Mouse (Mus musculus): ENCODE measurements around the gene Zc3h10.
"Not testable (repeated sequence)": the region's sequence is repeated elsewhere in the genome, so short reads cannot be mapped to it uniquely, and the experiment has no call there.

Zc3h10 gene

DNA sequence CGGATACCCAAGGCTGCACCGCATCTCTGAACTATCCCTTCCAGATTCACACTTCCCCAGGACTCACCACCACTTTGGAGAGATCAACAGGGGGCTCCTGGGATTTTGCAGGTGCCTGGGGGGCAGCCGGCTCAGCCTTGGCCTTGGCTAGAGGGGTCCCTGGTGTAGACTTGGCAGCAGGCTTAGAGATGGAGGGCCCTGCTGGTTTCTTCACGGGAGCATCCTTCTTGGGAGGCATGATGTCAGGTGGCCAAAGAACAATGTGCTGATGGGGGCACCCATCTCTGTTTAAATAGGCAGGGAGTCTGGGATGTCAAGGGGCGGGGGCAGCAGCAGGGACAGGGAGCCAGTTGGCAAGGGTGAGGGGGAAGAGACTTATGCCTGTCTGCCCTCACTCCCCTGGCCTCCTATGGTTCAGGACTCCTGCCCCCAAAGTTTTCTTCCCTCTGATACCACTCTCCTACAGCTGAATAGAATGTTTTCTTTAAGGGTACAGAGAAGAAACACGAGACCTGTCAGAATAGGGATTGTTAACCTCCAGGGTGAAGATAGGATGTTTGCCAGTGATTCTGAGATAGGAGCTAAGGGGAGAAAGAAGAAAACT is 50.3 kb downstream of the Zc3h10 start:
- no peak for DNase-seq (ENCODE audit: low read depth, low spot score)

DNA sequence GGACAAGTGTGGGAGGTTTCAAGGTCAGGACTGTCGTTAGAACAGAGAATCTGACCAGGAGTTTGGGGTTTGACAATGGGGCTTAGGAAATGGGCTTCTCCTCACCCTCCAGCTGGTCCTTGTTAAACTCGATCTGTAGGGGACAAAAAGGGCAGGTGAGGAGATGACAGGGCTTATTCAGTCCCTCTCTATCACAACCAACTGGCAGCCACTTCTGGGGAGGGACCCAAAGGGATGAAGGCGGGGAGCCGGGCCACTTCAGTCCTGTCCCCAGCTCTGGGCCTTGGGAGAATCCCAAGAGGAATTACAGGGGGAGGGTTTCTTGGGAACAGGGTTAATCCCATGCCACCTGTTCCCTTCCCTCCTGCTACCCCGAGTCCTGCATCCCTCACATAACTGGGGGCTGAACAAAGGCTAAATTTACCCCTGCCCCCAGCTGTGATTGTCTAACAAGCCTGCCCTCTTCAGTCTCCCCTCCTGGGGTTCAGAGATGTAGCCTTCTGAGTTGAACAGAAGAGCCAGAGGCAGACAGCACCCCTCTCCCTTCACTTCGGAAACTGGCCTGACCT is 51.0 kb downstream of the Zc3h10 start:
- no peak for DNase-seq (ENCODE audit: low read depth, low spot score)

DNA sequence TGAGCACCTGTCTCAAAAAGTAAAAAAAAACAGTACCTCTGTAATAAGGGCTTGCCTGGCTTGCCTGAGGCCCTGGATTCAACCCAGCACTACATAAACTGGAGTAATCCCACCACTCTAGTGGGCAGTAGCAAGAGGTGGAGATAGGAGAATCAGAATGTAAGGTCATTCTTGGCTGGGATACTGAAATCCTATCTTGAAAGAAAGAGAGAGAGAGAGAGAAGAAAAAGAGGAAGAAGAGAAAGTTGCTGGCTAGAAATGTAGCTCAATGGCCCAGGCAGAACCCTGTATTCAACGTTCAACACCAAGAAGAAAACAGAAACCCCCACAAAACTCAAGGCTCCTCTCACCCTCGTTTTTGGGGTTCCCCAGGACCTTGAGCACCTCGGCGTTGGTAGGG is 51.7 kb downstream of the Zc3h10 start:
- DNase-seq (ENCODE audit: low read depth, low spot score) = peak; percentile 26

DNA sequence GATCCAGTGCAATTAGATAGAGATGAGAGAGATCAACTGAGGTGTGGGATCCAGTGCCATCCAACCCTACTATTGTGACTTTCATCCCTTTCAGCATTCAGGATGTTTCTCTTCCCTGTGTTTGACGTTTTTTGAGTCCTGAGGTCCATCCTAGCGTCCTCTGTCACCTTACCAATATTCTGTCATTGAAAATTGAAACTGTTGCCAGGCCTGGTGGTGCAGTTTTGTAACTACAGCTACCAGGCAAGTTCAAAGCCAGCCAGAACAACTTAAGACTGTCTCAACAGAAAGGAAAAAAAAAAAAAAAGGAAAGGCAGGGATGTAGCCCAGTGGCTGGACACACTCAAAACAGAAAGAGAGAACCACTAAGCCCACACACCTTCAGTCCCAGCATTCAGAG is 52.3 kb downstream of the Zc3h10 start:
- peak; percentile 46 for DNase-seq (ENCODE audit: low read depth, low spot score)

DNA sequence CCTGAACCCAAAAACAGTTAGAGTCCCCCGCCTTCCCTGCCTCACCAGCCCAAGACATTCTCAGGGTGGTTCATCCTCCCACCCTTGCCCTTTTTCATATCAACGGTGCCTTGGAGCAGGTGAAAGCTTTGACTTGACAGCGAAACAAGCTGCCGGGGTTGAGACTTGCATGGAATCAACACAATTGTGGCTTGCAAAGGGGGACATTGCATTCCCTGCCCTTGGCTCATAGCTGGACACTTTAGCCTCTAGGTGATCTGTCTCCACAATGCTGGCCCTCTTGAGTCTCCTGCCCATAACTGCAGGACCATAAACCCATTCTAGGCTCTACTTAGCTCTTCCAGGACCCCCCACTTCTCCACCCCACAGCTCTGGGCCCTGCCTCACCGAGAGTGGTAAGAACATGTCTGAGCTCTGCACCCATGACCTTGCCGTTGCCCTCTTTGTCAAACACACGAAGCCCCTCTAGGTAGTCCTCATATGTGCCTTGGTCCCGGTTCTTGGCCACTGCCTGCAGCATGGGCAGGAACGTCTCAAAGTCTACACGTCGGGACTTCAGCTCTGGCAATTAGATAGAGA is 52.8 kb downstream of the Zc3h10 start:
- DNase-seq (ENCODE audit: low read depth, low spot score) = no peak

DNA sequence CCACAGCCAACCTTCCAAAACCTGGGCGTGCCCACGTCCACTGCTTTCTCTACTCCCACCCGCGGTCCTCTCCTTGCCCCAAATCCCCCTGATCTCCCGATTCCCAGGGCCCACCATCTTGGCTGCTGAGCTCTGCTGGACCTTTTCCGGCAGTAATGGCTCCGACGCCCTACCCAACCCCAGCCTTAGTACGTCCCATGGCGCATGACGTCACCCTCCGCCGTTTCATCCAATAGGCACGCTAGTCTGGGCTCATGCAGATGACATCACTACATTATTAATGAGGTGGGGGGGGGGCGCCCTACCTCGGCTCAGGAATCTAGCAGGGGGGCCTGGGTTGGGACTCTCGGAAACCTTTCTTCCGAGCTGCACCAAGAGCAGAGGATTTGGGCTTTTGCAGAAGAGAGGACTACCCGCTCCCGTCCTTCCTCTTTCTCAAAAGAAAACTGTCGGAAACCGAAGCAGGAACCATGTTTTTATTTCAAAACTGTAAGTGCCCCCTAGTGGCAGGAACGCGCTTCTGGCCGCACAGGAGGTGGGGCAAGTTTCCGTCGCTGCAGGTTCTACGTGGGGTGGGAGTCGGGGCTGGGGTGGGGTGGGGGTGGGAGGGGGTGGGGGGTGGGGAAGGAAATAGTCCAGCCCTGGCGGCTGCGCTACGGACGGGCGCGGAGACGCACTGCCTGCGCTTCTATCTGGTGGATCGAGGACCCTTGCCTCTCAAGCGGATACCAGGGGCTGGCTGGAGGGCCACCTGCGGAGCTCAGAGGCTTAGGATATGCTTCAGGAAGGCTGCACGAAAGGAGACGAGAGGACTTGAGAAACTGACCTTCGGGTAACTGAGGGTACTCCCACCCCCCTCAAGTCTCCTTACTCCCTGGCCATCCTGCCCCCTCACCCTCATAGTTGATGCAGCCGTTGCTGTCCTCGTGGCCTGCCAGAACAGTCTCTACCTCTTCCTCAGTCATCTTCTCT is 53.6 kb downstream of the Zc3h10 start, which contains the start of gene Myl6:
Gene Myl6, minus strand, starts transcription at position 451 of the 972 bp plus-strand sequence.
- peak; percentile 99 for DNase-seq (ENCODE audit: low read depth, low spot score)

DNA sequence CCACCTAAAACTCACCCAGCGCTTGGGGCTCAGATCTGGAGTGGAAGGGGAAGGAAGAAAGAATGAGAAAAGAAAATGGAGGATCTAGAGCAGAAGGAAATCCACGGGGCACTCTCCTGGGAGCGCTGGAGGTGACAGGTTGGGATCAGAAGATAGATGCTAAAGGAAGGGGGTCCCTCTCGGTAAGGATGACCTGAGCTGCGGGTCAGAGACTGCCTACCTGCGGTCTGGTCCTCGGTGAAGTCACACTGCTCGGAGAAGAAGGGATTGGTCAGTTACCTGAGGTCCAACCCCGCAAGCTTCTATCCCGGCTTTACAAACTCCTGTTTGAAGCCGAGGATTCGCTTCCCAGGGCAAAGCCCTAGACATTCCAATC is 54.3 kb downstream of the Zc3h10 start:
- no peak for DNase-seq (ENCODE audit: low read depth, low spot score)

DNA sequence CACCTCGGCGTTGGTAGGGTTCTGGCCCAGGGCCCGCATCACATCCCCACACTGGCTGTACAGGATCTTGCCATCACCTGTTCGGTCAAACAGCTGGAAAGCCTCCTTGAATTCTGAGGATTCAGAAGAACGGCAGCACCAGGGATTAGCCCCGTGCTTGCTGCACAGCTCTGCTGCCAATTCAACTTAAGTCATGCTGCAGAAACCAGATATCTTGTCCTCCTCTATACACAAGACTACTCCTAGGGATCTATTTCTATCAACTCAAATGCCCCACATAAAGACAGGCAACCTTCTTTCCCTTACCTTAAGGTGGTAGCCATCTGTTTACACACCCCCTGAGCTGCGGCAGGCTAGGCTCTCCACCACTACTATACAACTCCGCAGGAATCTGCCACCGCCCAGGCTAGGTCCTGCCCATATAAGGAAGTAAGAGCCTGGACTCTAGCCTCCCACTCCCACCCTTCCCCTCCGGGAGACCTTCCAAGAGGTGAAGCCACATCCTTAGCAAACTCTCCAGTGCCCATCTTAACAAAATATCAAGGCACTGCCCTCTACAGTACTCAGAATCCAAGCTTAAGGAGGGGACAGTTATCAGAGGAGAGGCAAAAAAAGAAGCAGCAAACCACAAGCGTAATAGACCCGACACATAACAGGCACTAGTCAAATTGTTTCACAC is 54.8 kb downstream of the Zc3h10 start:
- peak; percentile 71 for DNase-seq (ENCODE audit: low read depth, low spot score)

DNA sequence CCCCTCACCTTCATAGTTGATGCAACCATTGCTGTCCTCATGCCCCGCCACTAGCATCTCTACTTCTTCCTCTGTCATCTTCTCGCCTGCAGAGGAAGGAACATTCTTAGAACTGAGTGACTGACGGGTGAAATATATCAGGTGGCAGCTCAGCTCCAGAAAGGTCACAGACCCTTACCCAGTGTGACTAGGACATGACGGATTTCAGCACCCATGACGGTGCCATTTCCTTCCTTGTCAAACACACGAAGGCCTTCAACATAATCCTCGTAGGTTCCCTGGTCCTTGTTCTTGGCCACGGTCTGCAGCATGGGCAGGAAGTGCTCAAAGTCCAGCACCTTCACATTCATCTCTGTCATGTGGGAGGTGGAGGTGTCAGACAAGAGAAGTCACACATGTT is 55.5 kb downstream of the Zc3h10 start:
- DNase-seq (ENCODE audit: low read depth, low spot score) = not testable (repeated sequence)
